Mouse (Mus musculus) mouse embryonic stem cell (cell line): ENCODE results near the gene Atxn2l.

Experiments used
- in situ Hi-C, 2 experiments: fragments of 300-500 bp; cut with MboI; formaldehyde crosslinking; loops; 1 replicate in 1 of 2; 3 replicates in 1 of 2; pipeline ENCODE4 v1.14.3; 2019 to 2020; ENCODE audit warnings: low sequenced_read_pairs in 2 of 2, low pct_unique_long_range_greater_than_20kb in 1 of 2, mixed read lengths in 1 of 2; ENCODE audit not compliant: unreplicated experiment in 1 of 2

The Atxn2l gene

DNA sequence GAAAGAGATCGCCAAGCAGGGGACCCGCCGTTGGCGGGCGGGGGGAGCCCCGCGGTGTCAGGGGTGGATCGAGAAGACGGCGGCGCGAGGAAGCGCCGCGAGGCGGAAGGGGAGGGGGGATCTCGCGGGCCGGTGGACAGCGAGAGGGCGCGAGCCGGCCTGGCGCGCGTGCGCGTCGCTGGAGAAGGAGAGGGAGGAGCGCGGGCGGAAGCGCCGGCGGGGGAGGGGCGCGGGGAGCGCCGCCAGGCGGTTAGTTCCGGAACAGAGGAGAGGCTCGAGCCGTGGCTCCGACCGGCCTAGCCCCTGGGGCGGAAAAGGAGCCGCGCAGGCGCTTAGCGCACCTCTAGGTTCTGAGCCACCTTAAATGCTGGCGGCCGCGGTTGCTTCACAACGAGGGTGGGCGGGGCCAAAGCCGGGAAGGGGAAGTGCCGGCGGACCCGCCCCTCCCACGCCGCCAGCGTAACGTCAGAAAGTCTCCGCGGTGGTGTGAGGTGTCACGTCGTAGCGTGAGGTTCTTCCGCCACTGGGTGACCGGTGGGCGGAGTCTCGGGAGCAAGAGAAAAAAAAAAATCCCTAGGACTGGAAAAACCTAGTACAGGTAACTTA lies at the start of gene Atxn2l:
Gene Atxn2l, minus strand, starts transcription at position 165 of the 606 bp plus-strand sequence.
- in situ Hi-C loops = no loop called here

DNA sequence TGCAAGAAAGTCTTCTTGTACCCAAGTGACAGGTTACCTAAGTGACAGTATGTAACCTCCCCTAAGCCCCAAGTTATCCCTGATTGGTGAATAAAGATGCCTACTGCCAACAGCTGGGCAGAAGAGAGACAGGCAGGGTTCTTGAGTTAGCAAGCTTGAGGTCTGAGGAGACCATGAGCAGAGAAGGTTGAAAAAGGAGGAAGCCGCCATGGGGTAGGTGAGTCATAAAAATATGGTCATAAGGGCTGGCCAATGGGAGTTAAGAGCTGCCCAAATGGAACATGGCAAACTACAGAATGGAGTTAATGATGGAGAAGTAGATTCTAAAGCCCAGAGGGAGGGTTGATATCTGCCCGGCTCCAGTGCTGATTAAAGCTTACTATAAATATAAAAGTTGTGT lies 42.4 kb upstream of the Atxn2l start:
- in situ Hi-C loops = loop anchor here in 1 of 2 experiments (5.0 kb wide), 1 partner anchor 48 kb away; no protein-coding TSS in a partner anchor

DNA sequence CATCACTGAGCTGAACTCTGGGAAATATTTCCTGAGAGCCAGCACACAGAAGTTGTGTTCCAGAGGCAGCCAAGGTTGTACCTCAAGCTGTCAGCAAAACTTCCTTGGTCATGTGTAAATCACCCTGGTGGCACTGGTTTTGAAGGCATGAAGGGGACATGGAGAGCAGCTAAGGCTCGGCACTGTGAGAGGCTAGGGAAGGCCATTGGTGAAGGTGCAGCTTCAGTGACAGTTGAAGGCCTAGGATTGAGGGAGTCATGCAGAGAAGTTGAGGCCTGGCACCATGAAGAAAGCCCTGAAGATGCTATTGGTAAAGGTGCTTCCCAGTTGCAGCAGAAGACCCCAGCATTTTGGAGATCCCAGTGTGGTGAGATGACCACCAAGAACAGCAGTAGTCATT lies 38.4 kb upstream of the Atxn2l start:
- in situ Hi-C loops = no loop called here

DNA sequence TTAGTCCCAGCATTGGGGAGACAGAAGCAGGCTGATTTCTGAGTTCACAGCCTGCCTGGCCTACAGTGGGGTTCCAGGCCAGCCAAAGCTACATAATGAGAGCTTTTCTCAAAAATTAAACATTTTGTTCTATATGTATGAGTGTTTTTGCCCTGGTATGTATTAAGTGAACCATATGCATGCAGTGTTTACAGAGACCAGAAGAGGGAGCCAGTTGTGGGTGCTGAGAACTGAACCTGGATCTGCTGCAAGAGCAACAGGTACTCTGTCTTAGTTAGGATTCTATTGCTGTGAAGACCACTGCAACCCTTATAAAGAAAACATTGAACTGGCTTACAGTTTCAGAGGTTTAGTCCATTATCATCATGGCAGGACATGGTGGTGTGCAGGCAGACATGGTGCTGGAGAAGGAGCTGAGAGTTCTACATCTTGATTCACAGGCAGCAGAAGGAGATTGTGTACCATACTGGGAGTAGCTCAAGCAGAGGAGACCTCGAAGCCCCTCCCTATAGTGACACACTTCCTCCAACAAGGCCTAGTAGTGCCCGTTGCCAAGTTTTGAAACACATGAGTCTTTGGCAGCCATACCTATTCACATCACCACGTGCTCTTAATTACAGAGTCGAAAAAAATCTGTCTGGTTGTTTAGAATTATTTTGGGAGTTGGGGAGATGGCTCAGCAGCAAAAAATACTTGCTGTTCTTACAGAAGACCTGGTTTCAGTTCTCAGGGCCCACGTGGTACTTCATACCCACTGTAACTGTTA lies 34.8 kb upstream of the Atxn2l start:
- in situ Hi-C loops = no loop called here

DNA sequence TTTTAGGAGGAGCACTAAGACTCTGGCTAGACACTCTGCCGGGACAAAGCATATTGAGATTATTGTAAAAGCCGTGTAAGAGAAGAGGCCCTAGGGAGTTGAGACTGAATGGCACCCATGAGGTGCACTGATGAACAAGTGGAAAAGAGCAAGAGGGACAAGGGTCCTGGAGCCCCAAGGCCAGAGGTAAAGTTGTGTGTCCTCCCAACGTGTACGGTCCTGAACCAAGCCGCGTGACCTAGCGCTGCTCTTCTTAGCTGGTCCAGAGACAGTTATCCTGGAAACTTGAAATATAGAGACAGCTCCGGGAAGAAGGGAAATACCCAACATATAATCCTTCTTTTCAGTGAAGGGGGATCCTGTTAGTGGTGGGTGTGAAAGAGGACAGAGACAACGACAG lies 33.2 kb upstream of the Atxn2l start:
- in situ Hi-C loops = no loop called here

DNA sequence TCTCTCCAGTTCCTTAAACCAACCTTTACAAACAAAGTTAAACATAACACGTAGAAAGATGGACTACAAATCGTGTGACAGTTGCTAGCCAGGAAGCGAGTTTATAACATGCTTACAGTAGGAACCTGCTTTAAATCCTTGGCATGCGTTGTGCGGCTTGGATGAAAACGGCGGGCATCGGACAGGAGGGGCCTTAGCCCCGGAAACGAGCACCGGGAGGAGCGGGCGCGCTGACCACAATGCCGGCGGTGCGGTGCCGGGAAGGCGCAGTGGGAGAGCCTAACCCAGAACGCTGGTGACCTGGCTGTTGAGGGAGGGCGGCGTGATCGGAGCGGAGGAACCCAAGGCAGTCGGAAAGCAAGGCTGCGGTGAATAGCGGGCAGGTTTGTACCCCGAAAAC lies 32.5 kb upstream of the Atxn2l start:
- in situ Hi-C loops = no loop called here

DNA sequence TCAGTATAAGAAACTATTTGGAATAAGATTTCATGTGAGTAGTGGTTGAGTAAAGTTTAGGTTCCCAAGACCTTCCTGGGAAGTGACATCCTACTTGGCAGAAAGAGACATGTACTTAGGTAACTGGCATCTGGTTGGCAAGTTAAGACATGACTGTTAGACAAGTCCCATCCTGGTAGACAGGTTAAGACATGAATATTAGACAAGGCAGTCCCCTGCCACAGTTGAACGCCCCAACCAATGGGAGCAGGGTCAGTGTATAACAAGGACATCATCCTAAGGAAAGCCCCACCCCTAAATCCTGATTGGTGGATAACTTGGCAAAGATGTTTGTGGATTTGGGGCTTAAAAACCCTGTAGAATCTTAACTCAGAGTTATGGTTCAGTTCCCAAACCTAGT lies 30.2 kb upstream of the Atxn2l start:
- in situ Hi-C loops = no loop called here

DNA sequence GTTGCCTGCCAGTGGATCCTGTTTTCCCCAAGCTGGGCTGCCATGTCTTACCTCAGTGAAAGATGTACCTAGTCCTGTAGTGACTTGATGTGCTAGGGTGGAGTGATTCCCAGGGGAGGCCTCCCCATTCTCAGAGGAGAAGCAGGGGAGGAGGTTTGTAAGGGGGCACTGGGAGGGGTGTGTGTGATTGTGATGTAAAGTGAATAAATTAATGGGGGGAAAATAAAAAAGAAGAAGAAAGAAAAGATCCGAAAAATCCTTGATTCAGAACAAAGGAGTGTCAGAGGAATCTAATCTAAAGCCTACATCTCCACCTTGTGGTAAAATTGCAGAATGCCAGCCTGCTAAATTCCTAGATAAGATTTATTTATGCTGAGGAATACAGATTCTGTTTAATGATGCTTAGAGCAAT lies 24.9 kb upstream of the Atxn2l start:
- in situ Hi-C loops = loop anchor here in 1 of 2 experiments (5.0 kb wide), 1 partner anchor 46 kb away; no protein-coding TSS in a partner anchor

DNA sequence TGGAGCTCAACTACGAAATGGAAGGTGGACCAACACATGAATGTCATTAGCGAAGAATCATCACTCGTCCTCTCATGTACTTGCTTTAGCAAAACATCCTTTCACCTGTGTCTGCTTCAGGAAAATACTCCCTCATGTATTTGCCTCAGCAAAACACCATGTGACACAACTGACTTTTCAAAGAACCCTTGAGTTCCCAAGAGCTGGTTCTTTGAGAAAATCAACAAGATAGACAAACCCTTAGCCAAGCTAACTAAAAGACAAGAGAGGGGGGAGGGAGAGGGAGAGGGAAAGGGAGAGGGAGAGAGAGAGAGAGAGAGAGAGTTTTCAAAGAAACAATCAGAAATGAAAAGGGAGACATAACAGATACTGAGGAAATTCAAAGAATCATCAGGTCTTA lies 20.1 kb upstream of the Atxn2l start:
- in situ Hi-C loops = no loop called here

DNA sequence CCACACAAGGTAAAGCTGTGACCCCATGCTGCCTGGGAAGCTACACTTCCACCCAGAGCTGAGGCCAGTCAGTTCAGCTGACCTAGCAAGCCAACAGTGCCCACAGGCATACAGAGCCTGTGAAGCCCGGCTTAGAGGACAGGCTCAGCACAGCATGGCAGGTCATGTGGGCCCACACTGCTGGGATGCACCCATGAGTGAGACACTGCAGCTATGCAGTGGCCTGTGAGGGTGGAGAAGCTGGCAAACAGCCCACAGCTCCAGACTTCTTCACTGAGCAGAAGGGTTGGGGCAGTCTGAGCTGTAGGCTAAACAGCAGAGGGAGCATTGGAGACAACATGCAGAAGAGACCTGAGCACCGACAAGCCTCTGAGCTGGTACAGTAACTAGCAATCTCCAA lies 16.3 kb upstream of the Atxn2l start:
- in situ Hi-C loops = no loop called here

DNA sequence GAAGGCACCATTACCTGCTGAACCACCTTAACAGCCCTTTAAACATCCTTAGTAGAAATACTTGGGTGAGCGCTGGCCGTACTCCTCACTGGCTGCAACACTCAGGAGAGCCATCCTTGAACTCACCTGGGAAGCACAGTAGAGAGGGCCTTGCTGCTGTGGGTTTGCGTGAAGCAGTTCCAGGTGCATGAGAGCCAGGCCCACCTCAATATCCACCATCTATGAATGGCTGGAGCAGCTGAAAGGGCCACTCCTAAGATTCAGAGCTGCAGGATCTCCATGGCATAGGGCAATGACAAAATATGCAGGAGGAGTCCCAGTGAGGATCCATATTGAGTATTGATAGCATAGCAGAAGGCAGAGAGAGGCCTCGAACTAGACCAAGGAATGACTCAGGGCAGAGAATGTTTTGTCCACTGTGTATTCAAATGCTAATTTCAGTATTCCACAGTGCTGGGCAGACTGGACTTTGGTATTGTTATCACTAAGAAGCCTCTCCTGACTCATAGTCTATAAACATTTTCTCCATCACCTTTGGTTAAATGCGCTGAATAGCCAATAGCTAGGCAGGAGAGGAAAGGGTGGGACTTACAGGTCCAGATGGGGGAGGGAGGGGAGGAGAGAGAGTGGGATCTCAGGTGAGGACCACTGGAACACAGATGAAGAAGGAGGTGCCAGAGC lies 15.2 kb upstream of the Atxn2l start:
- in situ Hi-C loops = no loop called here

DNA sequence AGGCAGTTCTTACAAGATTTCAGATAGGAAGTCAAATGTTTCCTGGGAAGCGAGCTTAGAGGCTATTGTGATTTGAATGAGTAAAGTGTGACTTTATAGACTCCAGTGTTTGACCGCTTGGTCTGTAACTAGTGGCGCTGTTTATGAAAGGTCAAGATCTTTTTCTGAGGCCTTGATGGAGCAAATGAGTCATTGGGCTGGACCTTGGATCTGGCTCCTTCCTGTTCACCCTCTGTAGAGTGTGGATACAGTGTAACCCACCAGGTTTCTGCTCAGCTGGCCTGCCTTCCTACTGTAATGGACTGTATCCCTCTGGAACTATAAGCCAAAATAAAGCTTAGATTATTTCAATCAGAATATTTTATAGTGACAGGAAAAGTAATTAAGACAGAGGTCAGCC lies 8.1 kb upstream of the Atxn2l start:
- in situ Hi-C loops = no loop called here

DNA sequence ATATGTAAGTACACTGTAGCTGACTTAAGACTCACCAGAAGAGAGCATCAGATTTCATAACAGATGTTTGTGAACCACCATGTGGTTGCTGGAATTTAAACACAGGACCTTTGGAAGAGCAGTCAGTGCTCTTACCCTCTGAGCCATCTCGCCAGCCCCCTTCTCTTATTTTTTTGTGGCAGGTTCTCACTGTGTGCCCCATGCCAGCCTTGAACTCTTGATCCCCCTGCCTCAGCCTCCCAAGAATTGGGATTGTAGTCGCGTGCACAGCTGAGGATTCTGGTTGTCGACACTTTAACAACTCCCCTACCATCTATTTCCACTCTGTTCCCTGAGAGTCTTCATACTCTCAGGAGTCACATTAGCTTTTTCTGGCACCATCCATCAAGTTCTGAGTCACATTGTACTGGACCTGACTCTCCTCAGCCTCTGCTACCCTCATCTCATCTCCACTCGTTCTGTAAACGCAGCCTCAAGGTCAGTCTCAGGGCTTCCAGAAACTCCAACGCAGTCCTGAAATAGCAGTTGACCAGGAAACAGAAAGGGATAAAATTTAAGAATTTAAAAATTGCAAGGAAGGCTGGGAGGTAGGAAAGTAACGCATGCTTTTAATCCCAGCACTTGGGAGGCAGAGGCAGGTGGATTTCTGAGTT lies 4.0 kb upstream of the Atxn2l start:
- in situ Hi-C loops = no loop called here

DNA sequence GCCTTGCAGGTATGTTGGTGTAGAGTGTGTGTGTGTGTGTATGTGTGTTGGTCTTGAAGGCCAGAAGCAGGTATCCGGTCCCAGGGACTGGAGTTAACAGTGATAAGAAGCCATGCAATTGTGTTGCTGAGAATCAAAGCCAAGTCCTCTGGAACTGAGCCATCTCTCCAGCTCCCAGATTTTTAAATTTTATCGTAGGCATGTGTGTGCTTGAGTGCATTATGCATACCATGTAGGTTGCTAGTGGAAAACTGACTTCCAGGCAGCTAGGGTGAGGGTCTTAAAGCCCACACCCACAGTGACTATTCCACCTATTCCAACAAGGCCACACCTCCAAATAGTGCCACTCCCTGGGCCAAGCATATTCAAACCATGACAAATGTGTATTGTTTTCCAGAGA lies 1.7 kb upstream of the Atxn2l start:
- in situ Hi-C loops = no loop called here

DNA sequence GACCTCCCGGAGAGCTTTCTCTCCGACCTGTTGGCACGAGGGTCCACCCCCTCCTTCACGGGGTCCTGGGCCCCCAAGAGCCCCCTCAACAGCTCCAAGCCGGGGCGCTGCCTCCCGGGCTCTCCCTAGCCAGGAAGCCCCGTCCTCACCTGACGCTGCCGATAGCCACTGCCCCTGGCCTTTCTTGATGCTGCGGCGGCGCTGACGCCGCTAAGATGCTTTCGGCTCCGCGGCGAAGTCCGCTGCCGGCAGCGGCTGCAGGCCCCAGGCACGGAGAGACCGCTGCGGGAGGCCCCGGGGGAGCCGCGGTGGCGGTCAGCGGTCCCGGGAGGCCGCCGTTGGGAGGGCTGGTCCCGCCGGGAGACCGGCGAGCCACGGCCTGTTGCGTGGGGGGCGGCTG lies 486 bp downstream of the Atxn2l start:
- in situ Hi-C loops = no loop called here

DNA sequence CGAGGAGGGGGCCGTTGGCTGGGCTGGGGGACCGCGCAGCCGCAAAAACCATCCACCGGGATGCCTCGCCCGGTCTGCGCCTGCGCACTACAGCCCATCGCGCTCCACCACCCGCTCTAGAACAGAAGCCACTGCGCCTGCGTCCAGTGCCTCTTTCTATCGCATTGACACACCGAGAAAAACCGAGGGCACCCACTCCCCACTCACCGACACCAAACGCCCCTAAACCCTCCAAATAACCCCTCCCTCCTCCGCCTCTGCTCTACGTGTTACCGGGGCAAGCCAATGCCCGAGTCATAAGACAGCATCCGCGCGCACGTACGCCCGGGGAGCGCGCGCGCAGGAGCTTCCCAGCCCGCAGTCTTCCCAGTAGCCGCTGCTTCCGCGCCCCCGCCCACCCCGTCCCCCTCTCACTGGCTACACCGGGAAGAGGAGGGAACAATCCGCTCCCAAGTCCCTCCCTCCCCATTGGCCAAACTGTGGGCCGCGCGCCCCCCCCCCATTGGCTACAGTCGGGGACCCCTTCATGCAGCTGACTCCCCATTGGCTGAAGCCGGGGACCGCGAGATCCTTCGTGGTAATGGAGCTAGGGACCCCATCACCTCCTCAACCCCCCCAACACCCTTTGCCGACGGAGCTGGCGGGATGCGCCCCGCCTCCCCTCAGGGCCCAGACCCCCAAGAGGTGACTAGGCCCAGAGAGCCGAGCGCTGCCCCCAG lies 1.1 kb downstream of the Atxn2l start:
- in situ Hi-C loops = no loop called here

DNA sequence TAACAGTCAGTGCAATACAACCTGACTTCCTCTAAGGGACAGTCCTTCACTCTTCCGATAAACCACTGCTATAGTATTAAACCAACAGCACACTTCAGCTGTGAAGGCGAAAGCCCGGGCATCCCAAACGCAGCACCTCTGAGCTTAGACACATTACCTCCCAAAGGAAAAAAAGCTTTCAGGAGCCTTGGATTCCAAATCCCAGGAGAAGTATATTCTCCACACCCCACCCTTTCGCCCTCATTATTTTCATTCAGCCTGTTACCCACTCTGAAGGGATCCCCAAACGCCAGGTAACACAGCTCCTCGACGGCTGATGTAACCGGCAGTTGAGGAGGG lies 1.6 kb downstream of the Atxn2l start:
- in situ Hi-C loops = no loop called here

DNA sequence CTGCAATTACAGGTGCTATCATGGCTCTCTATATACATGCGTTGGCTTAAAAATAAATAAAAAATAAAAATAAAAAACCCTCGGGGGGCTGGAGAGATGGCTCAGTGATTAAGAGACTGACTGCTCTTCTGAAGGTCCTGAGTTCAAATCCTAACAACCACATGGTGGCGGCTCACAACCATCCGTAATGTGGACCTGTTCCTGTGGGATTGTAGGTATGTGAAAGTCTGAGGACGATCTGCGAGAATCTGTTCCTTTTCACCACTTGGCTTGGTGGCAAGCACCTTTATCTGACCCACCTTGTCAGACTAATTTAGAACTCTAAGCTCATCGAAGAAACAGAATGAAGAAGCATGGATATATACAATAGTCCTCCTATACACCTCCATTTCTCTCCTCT lies 3.8 kb downstream of the Atxn2l start:
- in situ Hi-C loops = loop anchor here (5.0 kb wide), 2 partner anchors 48 to 58 kb away; no protein-coding TSS in a partner anchor

DNA sequence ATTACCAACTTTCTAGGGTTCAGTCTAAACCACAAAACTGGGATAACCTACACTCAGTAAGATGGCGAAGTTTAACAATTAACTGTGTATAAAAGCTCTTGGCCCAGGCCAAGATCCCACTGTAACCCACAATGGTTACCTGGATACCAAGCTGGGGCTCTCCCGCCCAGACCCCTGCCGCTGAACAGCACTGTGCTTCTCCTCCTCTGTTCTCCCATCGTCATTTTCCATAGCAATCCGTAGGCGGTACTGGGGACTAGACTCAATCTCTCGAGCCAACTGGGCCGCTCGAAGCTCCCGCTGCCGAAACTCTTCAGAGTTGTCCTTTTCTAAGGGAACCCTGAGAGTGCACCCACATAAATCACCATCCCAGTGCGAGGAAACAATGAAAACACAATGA lies 5.3 kb downstream of the Atxn2l start:
- in situ Hi-C loops = loop anchor here (5.0 kb wide), 2 partner anchors 49 to 59 kb away; no protein-coding TSS in a partner anchor
